Mouse (Mus musculus) thymus, adult 2 months (tissue): ENCODE measurements at regions not wholly inside any gene's neighbourhood (a gene's known extent, or its start where the extent isn't known, plus 50 kb on each side); places are given as distances from the start of the nearest gene placed in this dataset.

ENCODE experiments used
- CTCF ChIP-seq: fragments of 200-500 bp; IDR thresholded peaks from 2 replicates; pipeline ENCODE4 v1.5.1; 2012; ENCODE audit warnings: mild to moderate bottlenecking, control low read depth, low read length, moderate library complexity, borderline replicate concordance; ENCODE audit not compliant: control insufficient read depth, poor library complexity, insufficient read depth; ENCODE audit errors: extremely low read depth
- POLR2A ChIP-seq: fragments of 200-500 bp; IDR thresholded peaks from 2 replicates; pipeline ENCODE4 v1.6.1; 2012; ENCODE audit warnings: mild to moderate bottlenecking, low read length, control low read depth, moderate library complexity; ENCODE audit not compliant: control insufficient read depth, poor library complexity, insufficient read depth; ENCODE audit errors: extremely low read depth

DNA sequence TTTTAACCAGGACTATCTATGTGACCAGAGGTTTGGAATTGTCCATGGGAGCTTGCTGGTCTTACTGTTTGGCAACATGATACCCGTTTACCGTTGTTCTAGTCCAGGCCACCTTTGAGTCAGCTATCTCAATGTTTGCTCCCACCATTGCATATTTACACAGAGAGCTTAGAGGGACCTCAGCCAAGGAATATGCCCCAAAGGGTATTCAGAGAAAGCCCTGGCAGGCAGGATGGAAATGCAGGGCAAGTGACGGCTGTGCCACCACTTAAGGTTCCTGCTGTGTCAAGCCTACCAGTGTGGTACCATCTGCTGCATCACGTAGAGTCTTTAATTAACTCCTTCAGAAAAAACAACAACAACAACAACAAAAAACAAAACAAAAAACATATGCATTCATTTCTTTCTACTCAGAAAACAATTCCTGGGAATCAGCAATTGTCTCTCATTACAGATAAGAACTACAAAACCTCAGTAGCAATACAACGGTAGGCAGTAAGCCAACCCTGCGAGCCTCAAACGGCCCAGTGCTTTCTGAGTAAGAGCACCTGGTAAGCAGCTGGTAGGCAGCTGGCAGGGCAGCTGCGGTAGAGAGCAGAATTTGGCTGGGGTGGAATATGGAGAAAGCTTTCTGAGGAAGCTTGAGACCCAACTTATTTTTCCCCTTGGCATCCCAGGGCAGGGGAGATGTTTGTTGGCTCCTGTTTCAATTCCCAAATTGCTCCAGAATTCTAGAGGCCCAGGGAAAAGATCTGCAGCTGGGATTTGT, 314.0 kb downstream of the Eepd1 start:
- TF ChIP-seq CTCF (no peak), POLR2A (no peak)
